Mouse (Mus musculus) olfactory bulb, adult 2 months (tissue): ENCODE measurements around the gene Atp13a2.

Experiments
- CTCF ChIP-seq: fragments of 200-500 bp; IDR thresholded peaks from 2 replicates; pipeline ENCODE4 v1.5.1; 2012; ENCODE audit warnings: low read depth, mild to moderate bottlenecking, low read length, moderate library complexity; ENCODE audit not compliant: insufficient read depth
- POLR2A ChIP-seq: fragments of 200-500 bp; IDR thresholded peaks from 2 replicates; pipeline ENCODE4 v1.6.1; 2012; ENCODE audit warnings: mild to moderate bottlenecking, low read depth, low read length, moderate library complexity; ENCODE audit not compliant: insufficient read depth

DNA sequence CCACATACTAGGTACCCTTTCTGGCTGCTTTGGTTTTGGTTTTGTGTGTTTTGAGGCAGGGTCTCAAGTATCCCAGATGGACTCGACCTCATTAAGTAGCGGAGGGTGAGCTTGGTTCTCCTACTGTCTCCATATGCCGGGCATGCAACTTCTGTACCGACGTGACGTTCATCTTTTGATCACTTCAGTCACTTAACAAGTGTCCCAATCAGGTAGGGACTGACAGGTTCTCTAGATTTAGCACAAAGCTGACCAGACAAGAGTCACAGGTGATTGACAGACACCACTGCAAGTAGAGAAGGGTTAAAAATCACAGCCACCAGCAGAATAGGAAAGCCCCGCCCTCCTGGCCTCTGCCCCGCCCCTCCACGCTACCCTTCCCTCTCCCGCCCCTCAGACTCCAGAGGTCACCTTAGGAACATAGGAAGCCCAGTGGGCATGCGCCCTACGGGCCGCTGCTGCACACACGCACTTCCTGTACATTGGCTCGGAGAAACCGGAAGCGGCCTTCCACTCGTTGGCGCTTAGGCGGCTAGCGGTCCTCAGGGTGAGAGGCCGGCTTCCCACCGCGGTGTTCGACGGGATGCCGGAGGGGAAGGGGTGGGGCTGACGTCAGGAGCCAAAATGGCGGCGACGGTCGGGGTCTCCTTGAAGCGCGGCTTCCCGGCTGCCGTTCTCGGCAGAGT is 25.7 kb upstream of the Atp13a2 start, which contains the start of gene Sdhb:
- TF ChIP-seq CTCF = no peak
- TF ChIP-seq POLR2A = peak; percentile 60
